Mouse (Mus musculus) testis, postnatal 14 days (tissue): Measurements from ENCODE around the gene Sugp2.

ENCODE experiments used
- DNase-seq: peaks from one replicate; pipeline ENCODE4 v3.0.0; 2021; ENCODE audit warnings: low spot score

Sugp2 gene

DNA sequence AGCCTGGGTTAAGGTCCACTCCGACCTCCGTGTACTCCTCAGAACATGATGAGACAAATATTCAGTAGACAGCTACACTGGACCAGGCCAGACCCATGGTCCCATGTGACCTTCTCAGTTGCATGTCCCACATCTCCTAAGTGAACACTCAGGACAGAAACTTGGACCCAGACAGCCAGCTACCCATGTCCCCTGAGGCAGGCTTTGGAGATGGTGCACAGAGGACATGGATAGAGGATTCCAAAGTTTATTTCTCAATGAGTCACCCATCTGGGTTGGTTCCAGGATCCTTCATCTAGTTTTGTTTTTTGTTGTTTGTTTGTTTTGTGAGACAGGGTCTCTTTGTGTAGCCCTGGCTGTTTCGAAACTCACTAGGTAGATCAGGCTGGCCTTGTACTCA is 13.1 kb upstream of the Sugp2 start:
- DNase-seq = no peak

DNA sequence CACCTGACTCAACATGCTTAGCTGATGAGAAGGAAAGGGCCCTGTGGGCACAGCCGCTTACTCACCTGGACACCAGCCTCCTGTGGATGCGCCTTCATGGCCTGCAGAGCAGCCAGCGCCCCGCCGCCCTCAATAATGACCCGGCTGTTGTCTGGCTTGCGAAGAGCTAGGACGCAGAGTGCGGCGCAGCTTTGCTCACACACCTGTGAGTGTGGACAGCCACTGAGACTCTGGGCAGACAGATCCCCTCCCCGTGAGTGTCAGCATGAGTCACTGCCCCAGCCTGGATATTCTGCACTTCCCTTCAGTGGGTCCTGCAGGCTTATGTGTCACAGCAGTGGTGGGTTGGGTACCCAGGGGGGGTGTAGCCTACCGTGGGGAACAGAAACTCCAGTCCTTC is 12.0 kb upstream of the Sugp2 start:
- no peak for DNase-seq

- DNase-seq = no peak
Measured at GRCm38 (mm10) chr8:70223341-70223740, 10.7 kb upstream of the Sugp2 start.

GRCm38 (mm10) chr8:70227997-70228396 is 6.0 kb upstream of the Sugp2 start:
- DNase-seq = no peak

GRCm38 (mm10) chr8:70230837-70231236 is 3.2 kb upstream of the Sugp2 start:
- DNase-seq = no peak

DNA sequence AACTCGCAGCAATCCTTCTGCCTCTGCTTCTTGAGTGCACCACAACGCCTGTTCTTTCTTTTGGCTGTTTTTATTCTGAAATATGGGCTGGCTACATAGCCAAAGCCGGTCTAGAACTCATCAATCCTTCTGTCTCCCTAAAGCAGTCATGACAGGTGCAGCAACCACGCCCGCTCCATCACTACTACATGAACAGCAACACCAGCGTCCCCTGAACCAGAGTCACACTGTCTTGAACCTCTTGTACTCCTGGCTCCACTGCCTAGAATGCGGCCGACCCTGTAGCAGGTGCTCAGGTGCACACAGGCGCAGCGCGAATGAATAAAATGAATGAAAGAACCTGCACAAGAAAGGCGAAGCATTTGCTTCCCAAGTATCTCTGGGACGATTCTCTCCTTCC is 420 bp upstream of the Sugp2 start:
- no peak for DNase-seq

- DNase-seq = no peak
Measured at GRCm38 (mm10) chr8:70234781-70235128, 729 bp downstream of the Sugp2 start.

DNA sequence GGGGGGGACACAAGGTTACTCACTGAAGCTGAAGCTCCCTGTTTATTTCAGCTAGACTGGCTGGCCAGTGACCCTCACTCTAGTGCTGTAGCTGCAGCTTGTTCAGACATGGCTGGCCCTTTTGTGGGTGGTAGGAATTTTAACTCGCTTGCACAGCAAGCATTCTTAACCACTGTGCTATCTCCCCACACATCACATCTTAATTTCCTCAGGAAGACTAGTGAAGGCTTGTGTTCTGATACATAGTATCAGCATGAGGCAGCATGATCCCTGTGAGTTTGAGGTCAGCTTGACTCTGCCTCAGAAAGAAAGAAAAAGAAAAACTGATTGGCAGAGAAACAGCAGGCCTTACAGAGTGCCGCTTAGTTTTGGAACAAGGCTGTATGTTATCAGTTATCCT is 3.8 kb downstream of the Sugp2 start:
- peak; percentile 46 for DNase-seq

GRCm38 (mm10) chr8:70240642-70241041 is 6.6 kb downstream of the Sugp2 start:
- DNase-seq = no peak

DNA sequence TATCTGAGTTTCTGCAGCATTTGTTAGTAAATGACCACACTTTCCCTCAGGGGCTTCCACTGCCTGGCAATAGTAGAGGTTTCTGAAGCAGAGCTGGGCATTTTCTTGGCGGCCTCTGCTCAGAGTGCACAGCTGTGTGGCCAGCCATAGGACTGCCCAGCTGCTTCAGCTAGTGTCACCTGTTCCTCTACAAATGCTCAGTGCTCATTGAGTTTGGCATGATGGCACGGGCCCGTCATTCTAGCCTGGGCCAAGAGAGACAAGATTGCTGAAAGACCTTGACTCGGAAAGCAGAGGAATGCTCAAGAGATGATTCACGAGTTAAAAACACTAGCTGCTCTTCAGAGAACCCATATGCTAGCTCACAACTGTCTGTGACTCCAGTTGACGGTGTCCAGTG is 12.6 kb downstream of the Sugp2 start:
- DNase-seq = no peak

DNA sequence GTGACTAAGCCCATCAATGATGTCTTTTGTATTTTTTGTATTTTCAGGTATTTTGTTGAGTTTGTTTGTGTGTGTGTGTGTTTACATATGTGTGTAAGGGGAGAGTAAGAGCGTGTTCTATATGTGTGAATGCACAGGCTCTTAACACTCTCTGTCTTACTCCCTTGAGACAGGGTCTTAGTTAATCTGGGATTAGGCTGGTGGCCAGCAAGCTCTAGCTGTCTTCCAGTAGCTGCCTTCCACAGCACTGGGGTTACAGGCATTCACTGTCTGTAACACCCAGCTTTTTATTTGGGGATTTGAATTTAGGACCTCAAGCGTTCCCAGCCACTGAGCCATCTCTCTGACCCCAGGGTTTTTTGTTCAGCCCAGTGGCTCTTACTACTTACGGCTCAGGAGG is 13.8 kb downstream of the Sugp2 start:
- DNase-seq = no peak

GRCm38 (mm10) chr8:70254628-70255027 is 20.6 kb downstream of the Sugp2 start:
- DNase-seq = no peak

DNA sequence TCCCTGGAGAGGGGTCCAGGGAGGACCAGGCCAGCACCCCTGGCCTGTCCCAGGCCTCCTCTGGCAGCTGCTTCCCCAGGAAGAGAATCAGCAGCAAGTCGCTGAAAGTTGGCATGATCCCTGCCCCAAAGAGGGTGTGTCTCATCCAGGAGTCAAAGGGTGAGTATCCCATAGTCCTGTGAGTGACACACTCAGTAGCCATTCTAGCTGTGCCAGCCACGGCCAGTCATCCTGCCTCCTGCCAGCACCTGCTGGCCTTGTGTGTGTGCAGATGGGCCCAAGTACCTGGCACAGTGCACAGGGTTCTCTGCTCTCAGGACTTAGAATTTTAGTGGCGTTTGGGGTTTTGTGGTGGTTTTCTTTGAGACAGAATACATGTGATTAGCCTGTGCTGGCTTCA is 23.4 kb downstream of the Sugp2 start:
- no peak for DNase-seq

- no peak for DNase-seq
Measured at GRCm38 (mm10) chr8:70258600-70258999, 24.6 kb downstream of the Sugp2 start.

DNA sequence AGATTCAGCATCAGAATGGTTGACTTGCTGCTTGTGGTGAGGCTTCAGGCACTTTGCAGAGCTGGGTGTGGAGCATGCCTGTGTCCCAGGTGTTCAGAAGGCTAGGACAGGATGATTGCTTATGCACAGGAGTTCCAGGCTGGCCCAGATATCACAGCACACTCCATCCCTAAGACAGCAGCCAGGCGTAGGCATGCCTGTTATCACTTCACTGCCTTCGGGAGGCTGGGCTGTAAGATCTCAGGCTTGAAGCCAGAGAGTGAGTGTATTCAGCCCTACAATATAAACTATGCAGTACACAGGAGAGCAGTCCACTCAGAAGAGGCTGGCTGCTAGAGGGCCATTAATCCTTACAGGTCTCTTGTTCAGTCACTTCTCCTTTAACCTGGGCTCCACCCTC is 25.0 kb downstream of the Sugp2 start:
- no peak for DNase-seq

- DNase-seq = no peak
Measured at GRCm38 (mm10) chr8:70267674-70268073, 33.6 kb downstream of the Sugp2 start.

GRCm38 (mm10) chr8:70268311-70268710 is 34.3 kb downstream of the Sugp2 start:
- DNase-seq = no peak

DNA sequence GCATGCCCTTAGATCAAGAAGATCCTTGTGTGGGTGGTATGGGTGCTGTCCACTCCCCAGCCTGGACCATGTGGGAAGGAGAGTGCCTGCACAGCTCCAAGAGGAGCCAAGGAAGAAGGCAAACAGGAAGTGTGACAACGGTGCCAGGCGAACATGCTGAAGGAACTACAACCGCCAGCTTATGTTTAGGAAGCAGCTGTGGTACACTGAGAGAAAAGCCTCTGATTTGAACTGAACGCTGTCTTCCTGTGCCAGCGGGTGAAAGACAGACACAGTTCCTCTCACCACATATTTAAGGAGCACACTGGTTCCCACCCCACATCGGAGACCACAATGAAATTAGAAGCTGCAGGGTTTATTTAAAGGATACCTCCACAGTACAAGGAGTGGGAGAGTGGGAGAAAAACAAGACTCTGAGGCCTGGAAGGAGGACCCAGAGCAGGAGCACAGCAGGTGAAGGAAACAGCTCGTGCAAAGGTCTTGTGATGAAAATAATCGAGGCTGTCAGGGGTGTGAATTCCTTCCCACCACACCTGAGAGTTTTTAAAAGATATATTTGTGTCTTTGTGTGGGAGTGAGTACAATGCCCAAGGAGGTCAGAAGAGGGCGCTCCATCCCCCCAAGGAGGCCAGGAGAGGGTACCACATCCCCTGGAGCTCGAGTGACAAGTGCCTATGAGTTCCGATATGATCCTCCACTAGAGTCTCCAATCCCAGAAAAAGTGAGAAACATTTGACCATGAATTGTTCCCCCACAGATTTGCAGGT is 35.0 kb downstream of the Sugp2 start:
- DNase-seq = no peak

GRCm38 (mm10) chr8:70272949-70273348 is 38.9 kb downstream of the Sugp2 start:
- no peak for DNase-seq

DNA sequence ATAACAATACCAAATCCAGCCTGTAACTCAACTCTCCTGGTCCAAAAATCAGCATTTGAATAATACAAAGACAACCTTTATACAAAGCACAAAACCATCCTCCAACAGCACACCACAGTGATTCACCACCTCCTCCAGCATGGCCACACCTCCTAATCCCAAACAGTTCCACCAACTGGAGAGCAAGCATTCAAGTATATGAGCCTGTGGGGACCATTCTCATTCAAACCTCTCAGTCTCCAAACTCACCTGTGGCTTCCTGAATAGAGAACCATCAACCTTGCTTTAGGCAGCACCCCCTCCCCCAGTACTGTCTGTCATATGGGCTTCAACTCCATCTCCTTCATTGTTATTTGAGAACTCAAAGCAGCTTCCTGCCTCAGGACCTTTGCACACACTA is 40.3 kb downstream of the Sugp2 start:
- DNase-seq = no peak

DNA sequence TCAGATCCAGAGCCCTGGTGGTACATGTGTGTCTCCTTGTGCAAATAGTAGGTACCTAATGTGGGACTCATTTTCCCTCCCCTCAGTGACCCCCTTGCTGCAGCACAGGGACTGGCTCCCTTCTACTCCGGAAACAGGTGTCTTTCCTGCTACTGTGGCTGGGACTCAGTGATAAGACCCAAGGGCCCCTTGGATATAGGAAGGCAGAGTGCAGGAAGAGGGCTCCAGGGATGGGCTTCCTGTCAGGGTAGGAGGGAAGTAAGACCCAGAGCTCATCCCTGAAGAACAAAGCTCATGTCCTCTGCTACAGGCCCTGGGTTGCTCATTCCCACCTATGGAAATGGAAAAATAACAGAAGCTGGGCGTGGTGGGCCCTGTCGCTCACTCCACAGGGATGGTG is 42.5 kb downstream of the Sugp2 start:
- no peak for DNase-seq

DNA sequence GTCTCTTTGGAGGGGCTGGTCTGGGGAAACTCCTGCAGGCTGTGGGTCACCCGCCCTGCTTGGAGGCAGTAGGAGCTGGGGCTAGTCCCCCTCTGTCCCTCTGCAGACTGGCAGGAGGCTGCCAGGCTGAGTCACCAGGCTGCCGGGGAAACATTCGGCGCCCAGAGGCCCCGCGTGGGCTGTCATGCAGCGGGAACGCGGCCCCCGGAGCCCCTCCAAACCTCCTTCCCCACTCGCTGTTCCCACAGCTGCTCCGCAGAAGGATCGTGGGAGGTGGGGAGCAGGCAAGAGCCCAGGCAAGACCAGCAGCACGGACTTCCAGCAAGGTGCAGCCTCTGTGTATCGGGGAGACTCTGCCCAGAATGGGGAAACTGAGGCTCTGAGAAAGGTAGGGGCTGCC is 44.1 kb downstream of the Sugp2 start:
- DNase-seq = no peak

GRCm38 (mm10) chr8:70279266-70279665 is 45.2 kb downstream of the Sugp2 start:
- DNase-seq = no peak

DNA sequence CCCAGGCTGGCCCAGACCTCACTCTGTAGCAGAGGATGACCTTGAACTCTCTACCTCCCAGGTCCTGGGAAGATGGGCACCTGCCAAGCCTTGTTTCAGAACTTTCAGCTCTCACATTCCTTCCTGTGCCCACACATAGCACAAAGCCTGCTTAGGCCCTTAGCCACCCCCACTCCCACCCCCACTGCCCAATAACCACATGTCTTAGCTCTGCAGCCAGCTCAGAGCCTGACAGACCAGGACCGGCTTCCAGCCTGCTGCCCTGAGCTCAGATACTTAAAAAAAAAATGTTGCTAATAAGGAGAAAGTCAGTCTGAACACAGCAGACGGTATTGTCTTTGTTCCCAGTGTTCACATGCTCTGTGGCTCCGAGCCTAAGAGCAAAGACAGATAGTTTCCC is 47.0 kb downstream of the Sugp2 start:
- DNase-seq = peak; percentile 80
